Mouse (Mus musculus): ENCODE measurements around the gene Ism1. TPM values are rescaled to one million over a fixed set of nuclear protein-coding genes. Genes with fewer than 3 reads are reported as not detected.

Gene Ism1
- polyA plus RNA-seq, 1 experiment from 2014 or later = 0.03 TPM

- no peak for ATAC-seq (ENCODE audit: insufficient read depth)
- no peaks in the 10 kb centered on the region for H3K9me3 ChIP-seq (replicated peaks)
- H3K27ac ChIP-seq (replicated peaks) = no peak overlapping the region
- no peak overlapping the region for H3K4me2 ChIP-seq
- H3K4me3 ChIP-seq (replicated peaks) = no peak overlapping the region
- H3K27me3 ChIP-seq = no peaks in the 10 kb centered on the region
- 44% methylated on average over 3 of the region's 3 CpGs for WGBS (ENCODE audit: insufficient replicate concordance)
- H3K36me3 ChIP-seq (replicated peaks) = no peaks in the 10 kb centered on the region
- H3K9ac ChIP-seq = no peak overlapping the region
- H3K4me1 ChIP-seq (replicated peaks) = no peaks in the 10 kb centered on the region
These were observed 36.2 kb downstream of the Ism1 start for GRCm38 (mm10) chr2:139714206-139714605.

DNA sequence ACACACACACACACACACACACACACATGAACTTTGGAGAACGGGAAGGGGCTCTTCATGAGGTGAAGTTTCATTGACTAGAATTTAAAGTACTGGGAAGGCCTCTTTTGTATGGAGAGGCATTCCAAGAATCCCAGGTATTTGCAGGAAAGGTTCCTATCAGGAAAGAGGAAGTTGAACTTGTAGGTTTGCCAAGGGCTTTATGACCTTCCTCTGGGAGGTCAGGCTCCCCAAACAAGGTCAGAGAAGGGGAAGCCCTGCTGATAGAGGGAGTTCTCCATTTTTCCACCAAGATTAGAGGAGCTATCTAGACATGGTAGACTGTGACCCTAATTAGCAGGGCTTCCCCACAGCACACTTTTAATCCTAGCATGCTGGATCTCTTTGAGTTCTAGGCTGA is 39.8 kb downstream of the Ism1 start:
- no peak overlapping the region for H3K4me3 ChIP-seq (replicated peaks)
- no peaks in the 10 kb centered on the region for H3K9me3 ChIP-seq (replicated peaks)
- H3K9ac ChIP-seq = no peak overlapping the region
- H3K4me2 ChIP-seq = no peak overlapping the region
- no peak for ATAC-seq (ENCODE audit: insufficient read depth)
- 24% methylated on average over 1 of the region's 1 CpGs for WGBS (ENCODE audit: insufficient replicate concordance)
- H3K27me3 ChIP-seq = no peaks in the 10 kb centered on the region
- no peaks in the 10 kb centered on the region for H3K36me3 ChIP-seq (replicated peaks)
- H3K27ac ChIP-seq (replicated peaks) = no peak overlapping the region
- H3K4me1 ChIP-seq (replicated peaks) = no peaks in the 10 kb centered on the region

DNA sequence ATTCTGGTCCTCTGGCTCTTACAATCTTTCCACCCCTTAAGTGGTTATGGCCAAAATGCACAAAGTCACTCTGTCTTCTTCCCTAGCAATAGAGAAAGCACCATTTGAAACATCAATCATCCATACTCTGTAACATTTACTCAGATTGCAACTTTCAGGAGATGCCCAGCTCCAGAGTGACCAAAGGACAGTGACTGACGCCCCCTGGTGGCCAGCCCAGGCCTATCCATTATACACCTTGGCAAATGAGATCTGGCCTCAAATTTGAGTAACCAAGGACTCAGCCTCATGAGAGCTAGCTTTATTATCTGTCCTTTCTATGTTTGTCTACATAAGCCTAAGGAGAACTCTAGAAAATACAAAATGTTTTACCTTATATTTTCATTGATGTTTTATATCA is 44.7 kb downstream of the Ism1 start:
- Histone ChIP-seq H3K27ac (replicated peaks) (no peak overlapping the region), H3K4me3 (replicated peaks) (no peak overlapping the region), H3K4me2 (no peak overlapping the region), H3K4me1 (replicated peaks) (no peaks in the 10 kb centered on the region), H3K27me3 (no peaks in the 10 kb centered on the region), H3K36me3 (replicated peaks) (no peaks in the 10 kb centered on the region), H3K9me3 (replicated peaks) (no peaks in the 10 kb centered on the region), H3K9ac (no peak overlapping the region)
- no peak for ATAC-seq (ENCODE audit: insufficient read depth)
- WGBS (ENCODE audit: insufficient replicate concordance) = 0% methylated on average over 1 of the region's 1 CpGs

GRCm38 (mm10) chr2:139723304-139723703 is 45.3 kb downstream of the Ism1 start:
- ATAC-seq (ENCODE audit: insufficient read depth) = no peak
- no peaks in the 10 kb centered on the region for H3K36me3 ChIP-seq (replicated peaks)
- H3K4me2 ChIP-seq = no peak overlapping the region
- no peaks in the 10 kb centered on the region for H3K4me1 ChIP-seq (replicated peaks)
- H3K9ac ChIP-seq = no peak overlapping the region
- H3K27me3 ChIP-seq = no peaks in the 10 kb centered on the region
- WGBS (ENCODE audit: insufficient replicate concordance) = 24% methylated on average over 3 of the region's 3 CpGs
- H3K27ac ChIP-seq (replicated peaks) = no peak overlapping the region
- H3K9me3 ChIP-seq (replicated peaks) = no peaks in the 10 kb centered on the region
- H3K4me3 ChIP-seq (replicated peaks) = no peak overlapping the region

DNA sequence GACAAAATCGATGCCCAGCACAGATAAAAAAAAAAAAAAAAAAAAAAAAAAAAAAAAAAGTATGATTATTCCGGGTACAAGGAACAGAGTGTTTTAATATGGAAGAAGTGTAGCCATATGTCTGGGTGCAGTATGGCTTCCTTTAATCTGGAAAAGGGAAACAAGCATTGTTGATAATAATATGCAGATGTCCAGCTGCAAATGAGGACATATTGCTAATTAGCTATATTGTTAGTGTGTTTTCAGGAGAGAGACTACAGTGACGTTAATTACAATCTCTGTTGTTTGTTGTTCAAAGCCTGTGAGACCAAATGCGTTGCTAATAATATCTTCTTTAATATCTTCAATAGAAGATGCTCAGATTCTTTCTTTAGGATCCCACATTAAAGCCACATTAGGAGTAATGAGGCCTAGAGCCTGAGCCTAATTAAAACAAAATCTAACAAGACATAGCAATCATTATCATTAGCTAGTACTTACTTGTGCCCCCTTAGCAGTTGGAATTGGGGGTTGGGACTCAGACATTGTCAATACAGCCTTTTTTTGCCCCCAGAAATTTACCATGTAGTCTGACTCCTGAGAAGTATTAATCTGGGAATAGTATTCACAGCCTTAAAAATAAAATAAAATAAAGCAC is 46.3 kb downstream of the Ism1 start:
- Histone ChIP-seq H3K27me3 (no peaks in the 10 kb centered on the region), H3K9me3 (replicated peaks) (no peaks in the 10 kb centered on the region), H3K4me1 (replicated peaks) (no peaks in the 10 kb centered on the region), H3K27ac (replicated peaks) (no peak overlapping the region), H3K9ac (no peak overlapping the region), H3K36me3 (replicated peaks) (no peaks in the 10 kb centered on the region), H3K4me2 (no peak overlapping the region), H3K4me3 (replicated peaks) (no peak overlapping the region)
- ATAC-seq (ENCODE audit: insufficient read depth) = no peak
- 54% methylated on average over 4 of the region's 4 CpGs for WGBS (ENCODE audit: insufficient replicate concordance)

DNA sequence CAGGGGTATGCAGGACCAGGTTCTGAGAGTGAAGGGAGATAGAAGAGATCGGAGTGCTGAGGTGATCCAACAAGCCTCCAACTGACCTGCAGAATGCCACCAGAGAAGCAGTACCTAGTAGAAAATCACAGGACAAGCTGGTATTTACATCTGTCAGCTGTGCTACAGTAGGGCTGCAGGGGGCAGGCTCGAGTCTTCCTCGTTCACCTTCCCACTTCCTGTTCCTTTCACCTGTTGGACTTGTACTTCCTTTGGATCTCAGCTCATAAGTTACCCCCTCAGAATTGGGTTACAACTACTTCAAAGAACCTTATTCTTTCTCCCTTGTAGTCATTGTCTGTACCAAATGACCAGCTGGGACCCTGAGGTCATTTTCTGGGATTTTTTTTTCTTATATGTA is 47.4 kb downstream of the Ism1 start:
- no peak for ATAC-seq (ENCODE audit: insufficient read depth)
- WGBS (ENCODE audit: insufficient replicate concordance) = 35% methylated on average over 3 of the region's 3 CpGs
- no peak overlapping the region for H3K27ac ChIP-seq (replicated peaks)

DNA sequence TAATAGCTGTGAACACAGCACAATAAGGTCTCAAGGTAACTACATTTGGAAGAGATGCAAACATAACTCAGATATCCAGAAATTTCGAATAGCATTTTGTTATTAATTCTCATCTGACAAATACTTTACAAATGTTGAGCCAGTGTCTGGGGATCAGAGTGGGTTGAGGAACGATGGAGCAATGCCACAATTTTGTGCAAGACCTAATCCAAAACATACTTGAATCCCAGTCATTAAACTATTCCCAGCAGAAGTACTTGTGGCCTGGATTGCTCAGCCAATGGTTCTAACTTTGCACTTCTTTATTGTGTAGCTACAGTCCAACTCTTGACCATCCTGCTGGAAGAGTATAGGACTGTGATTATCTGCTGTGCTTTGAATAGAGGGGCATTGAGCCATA is 50.1 kb downstream of the Ism1 start:
- H3K27me3 ChIP-seq = no peaks in the 10 kb centered on the region
- no peaks in the 10 kb centered on the region for H3K4me1 ChIP-seq (replicated peaks)
- H3K27ac ChIP-seq (replicated peaks) = no peak overlapping the region
- no peak overlapping the region for H3K4me2 ChIP-seq
- ATAC-seq (ENCODE audit: insufficient read depth) = no peak
- no peaks in the 10 kb centered on the region for H3K9me3 ChIP-seq (replicated peaks)
- H3K9ac ChIP-seq = no peak overlapping the region
- no peaks in the 10 kb centered on the region for H3K36me3 ChIP-seq (replicated peaks)
- 54% methylated on average over 2 of the region's 2 CpGs for WGBS (ENCODE audit: insufficient replicate concordance)
- no peak overlapping the region for H3K4me3 ChIP-seq (replicated peaks)

More for the DNA sequence above, 47.4 kb downstream of the Ism1 start:
- H3K27me3 ChIP-seq = no peaks in the 10 kb centered on the region
- H3K4me3 ChIP-seq (replicated peaks) = no peak overlapping the region
- no peaks in the 10 kb centered on the region for H3K4me1 ChIP-seq (replicated peaks)
- no peak overlapping the region for H3K9ac ChIP-seq
- no peaks in the 10 kb centered on the region for H3K9me3 ChIP-seq (replicated peaks)
- no peaks in the 10 kb centered on the region for H3K36me3 ChIP-seq (replicated peaks)
- H3K4me2 ChIP-seq = no peak overlapping the region

GRCm38 (mm10) chr2:139729377-139729776 is 51.4 kb downstream of the Ism1 start:
- no peak for ATAC-seq (ENCODE audit: insufficient read depth)
- no peaks in the 10 kb centered on the region for H3K9me3 ChIP-seq (replicated peaks)
- 57% methylated on average over 5 of the region's 5 CpGs for WGBS (ENCODE audit: insufficient replicate concordance)

GRCm38 (mm10) chr2:139742381-139742780 is 64.4 kb downstream of the Ism1 start:
- no peak for ATAC-seq (ENCODE audit: insufficient read depth)
- WGBS (ENCODE audit: insufficient replicate concordance) = 66% methylated on average over 1 of the region's 1 CpGs
- H3K27ac ChIP-seq (replicated peaks) = no peak overlapping the region
- no peaks in the 10 kb centered on the region for H3K4me1 ChIP-seq (replicated peaks)
- no peaks in the 10 kb centered on the region for H3K27me3 ChIP-seq
- H3K9me3 ChIP-seq (replicated peaks) = no peaks in the 10 kb centered on the region
- no peak overlapping the region for H3K4me2 ChIP-seq
- H3K9ac ChIP-seq = no peak overlapping the region
- no peaks in the 10 kb centered on the region for H3K36me3 ChIP-seq (replicated peaks)
- no peak overlapping the region for H3K4me3 ChIP-seq (replicated peaks)

More at GRCm38 (mm10) chr2:139729377-139729776, 51.4 kb downstream of the Ism1 start:
- Histone ChIP-seq H3K27ac (replicated peaks) (no peak overlapping the region), H3K4me2 (no peak overlapping the region), H3K9ac (no peak overlapping the region), H3K4me3 (replicated peaks) (no peak overlapping the region), H3K4me1 (replicated peaks) (no peaks in the 10 kb centered on the region), H3K36me3 (replicated peaks) (no peaks in the 10 kb centered on the region), H3K27me3 (no peaks in the 10 kb centered on the region)

GRCm38 (mm10) chr2:139757021-139757420 is 79.0 kb downstream of the Ism1 start:
- Histone ChIP-seq H3K27ac (replicated peaks) (no peak overlapping the region), H3K36me3 (replicated peaks) (no peaks in the 10 kb centered on the region), H3K9ac (no peak overlapping the region), H3K4me2 (no peak overlapping the region), H3K27me3 (no peaks in the 10 kb centered on the region), H3K9me3 (replicated peaks) (no peaks in the 10 kb centered on the region), H3K4me1 (replicated peaks) (no peaks in the 10 kb centered on the region), H3K4me3 (replicated peaks) (no peak overlapping the region)
- 71% methylated on average over 8 of the region's 8 CpGs for WGBS (ENCODE audit: insufficient replicate concordance)
- no peak for ATAC-seq (ENCODE audit: insufficient read depth)

- no peak overlapping the region for H3K4me3 ChIP-seq (replicated peaks)
- 72% methylated on average over 1 of the region's 1 CpGs for WGBS (ENCODE audit: insufficient replicate concordance)
- no peaks in the 10 kb centered on the region for H3K27me3 ChIP-seq
- no peaks in the 10 kb centered on the region for H3K4me1 ChIP-seq (replicated peaks)
- H3K9ac ChIP-seq = no peak overlapping the region
- H3K36me3 ChIP-seq (replicated peaks) = no peaks in the 10 kb centered on the region
- H3K4me2 ChIP-seq = no peak overlapping the region
- no peak for ATAC-seq (ENCODE audit: insufficient read depth)
- no peaks in the 10 kb centered on the region for H3K9me3 ChIP-seq (replicated peaks)
- H3K27ac ChIP-seq (replicated peaks) = no peak overlapping the region
These were observed 79.5 kb downstream of the Ism1 start for GRCm38 (mm10) chr2:139757456-139757855.

GRCm38 (mm10) chr2:139764355-139764754 is 86.4 kb downstream of the Ism1 start:
- WGBS (ENCODE audit: insufficient replicate concordance) = 47% methylated on average over 5 of the region's 5 CpGs
- ATAC-seq (ENCODE audit: insufficient read depth) = no peak
- Histone ChIP-seq H3K4me1 (replicated peaks) (no peaks in the 10 kb centered on the region), H3K4me3 (replicated peaks) (no peak overlapping the region), H3K9me3 (replicated peaks) (no peaks in the 10 kb centered on the region), H3K27ac (replicated peaks) (no peak overlapping the region), H3K4me2 (no peak overlapping the region), H3K9ac (no peak overlapping the region), H3K27me3 (no peaks in the 10 kb centered on the region), H3K36me3 (replicated peaks) (no peaks in the 10 kb centered on the region)

Measured in liver, embryonic 15.5 days (tissue).